18 mouse cellular contexts compared by ENCODE assay signal in the genomic region with DNA sequence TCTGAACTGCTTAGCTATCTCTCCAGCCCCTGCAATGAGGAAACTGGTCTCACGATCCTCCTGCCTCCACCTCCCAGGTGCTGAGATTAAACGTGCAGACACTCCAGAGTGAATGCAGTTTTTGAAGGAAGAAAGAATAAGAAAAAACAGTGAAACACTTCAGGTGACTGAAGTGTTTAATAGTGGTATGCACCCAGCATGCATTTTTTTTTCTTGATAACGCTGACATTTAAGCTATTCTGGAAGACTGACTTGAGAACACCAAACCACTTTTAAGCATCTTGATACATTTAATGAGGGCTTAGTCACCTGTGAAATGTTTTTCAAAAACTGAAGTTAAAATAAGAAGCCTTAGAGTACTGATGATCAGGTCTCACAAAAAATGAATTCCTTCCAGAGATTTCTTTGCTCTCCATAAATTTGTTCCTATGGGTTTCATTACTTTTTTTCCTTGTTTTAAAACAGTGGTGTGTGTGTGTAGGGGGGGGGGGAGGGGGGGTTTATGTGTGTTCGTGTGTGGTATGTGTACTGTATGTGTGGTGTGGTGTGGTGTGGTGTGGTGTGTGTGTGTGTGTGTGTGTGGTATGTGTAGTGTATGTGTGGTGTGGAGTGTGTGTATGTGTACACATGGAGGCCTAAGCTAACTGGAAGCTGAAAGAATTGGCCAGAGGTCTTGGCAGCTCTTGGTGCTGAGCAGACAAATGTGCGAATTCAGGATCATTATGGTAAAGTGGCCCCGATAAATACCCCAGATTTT.
"Had no signal": no experiment of that assay in that cellular context is flagged by ENCODE, and none has a peak within 500 bp of the region (broad histone marks: within the 10 kb centered on the region; RNA-seq: fewer than 3 reads in every experiment).

No protein-coding gene starts in this region.

- ATAC-seq: liver, embryonic 12.5 days; midbrain, embryonic 16.5 days had no signal

- H3K4me3 ChIP-seq: liver, embryonic 12.5 days; midbrain, embryonic 10.5 days; midbrain, embryonic 12.5 days; myocyte; neural tube, embryonic 12.5 days had no signal

- H3K9ac ChIP-seq: liver, embryonic 12.5 days; liver, embryonic 14.5 days; midbrain, embryonic 12.5 days; neural tube, embryonic 12.5 days had no signal

- H3K36me3 ChIP-seq: liver, embryonic 12.5 days; midbrain, embryonic 10.5 days; midbrain, embryonic 12.5 days; neural tube, embryonic 12.5 days had no signal

- H3K27me3 ChIP-seq: liver, embryonic 12.5 days; midbrain, embryonic 12.5 days; neural tube, embryonic 12.5 days had no signal

- H3K4me2 ChIP-seq: liver, embryonic 12.5 days; midbrain, embryonic 12.5 days; neural tube, embryonic 12.5 days had no signal

- H3K27ac ChIP-seq: liver, embryonic 12.5 days; liver, embryonic 14.5 days; midbrain, embryonic 10.5 days; midbrain, embryonic 12.5 days; neural tube, embryonic 12.5 days had no signal

- DNase-seq: lung, postnatal 14 days; lung, postnatal 4 days; midbrain, embryonic 14.5 days; retina, postnatal 1 day; right cerebral cortex, adult 18-20 months; right cerebral cortex, postnatal 25 days; right cerebral cortex, postnatal 4 days; spleen, adult 18-20 months; thymus, adult 18-20 months; thymus, postnatal 14 days; thymus, postnatal 36 days had no signal

- H3K4me1 ChIP-seq: liver, embryonic 12.5 days; midbrain, embryonic 12.5 days; neural tube, embryonic 12.5 days had no signal

- H3K9me3 ChIP-seq: liver, embryonic 12.5 days; midbrain, embryonic 10.5 days; midbrain, embryonic 12.5 days; neural tube, embryonic 12.5 days had no signal
